Mouse (Mus musculus): Measurements from ENCODE around the gene Lsm5.

- no peak for TF ChIP-seq CTCF (conservative IDR thresholded peaks at IDR 0.05; ENCODE audit: insufficient read depth, insufficient read length, low read depth, low read length)
- TF ChIP-seq POLR2A (IDR thresholded peaks at IDR 0.05; ENCODE audit: low read depth, low read length): no peak
Measured at GRCm38 (mm10) chr6:56664410-56664809, 40.1 kb downstream of the Lsm5 start.
